8 mouse cellular contexts compared by ENCODE assay signal in genomic region chr10:78297576-78298484, GRCm38 (mm10). TPM values are rescaled to one million over a fixed set of nuclear protein-coding genes. Genes with fewer than 3 reads are reported as not detected.
DNase-seq lines count a peak whose midpoint lies in the region; ATAC-seq and TF ChIP-seq lines count a peak whose summit lies in the region.

No protein-coding gene starts in this region.

- H3K36me3 ChIP-seq in neural tube, embryonic 13.5 days: no peaks in the 10 kb centered on the region

- WGBS in neural tube, embryonic 13.5 days: 78% methylated on average over 15 of the region's 15 CpGs

- DNase-seq in neural tube, embryonic 10.5 days (ENCODE audit: extremely low spot score, low spot score): no peak
- peak; percentile 85 to 91 for DNase-seq in heart, adult 18-20 months
- DNase-seq in kidney, adult 18-20 months: peak; percentile 88
- DNase-seq in left cerebral cortex, postnatal 4 days: peak; percentile 86
- DNase-seq in spleen, postnatal 14 days (ENCODE audit: low spot score in 2 of 2): peak; percentile 67 to 72

- H3K27ac ChIP-seq in neural tube, embryonic 13.5 days (replicated peaks): peak overlapping the region; percentile 29
- peak overlapping the region; percentile 4 for H3K27ac ChIP-seq in cortical plate, adult 2 months (ENCODE audit: insufficient read depth, low read length)

- no peak overlapping the region for H3K4me2 ChIP-seq in neural tube, embryonic 13.5 days

- H3K9ac ChIP-seq in neural tube, embryonic 13.5 days: 0 out of 2 replicates have a peak overlapping the region, but pooled peaks have one; percentile 17

- H3K4me1 ChIP-seq in neural tube, embryonic 13.5 days (replicated peaks): peaks cover 5% of the 10 kb centered on the region; the same call in 1 of the 2 replicates
- H3K4me1 ChIP-seq in cortical plate, adult 2 months (ENCODE audit: control insufficient read depth, insufficient read depth, low read length): peaks cover 16% of the 10 kb centered on the region

- TF ChIP-seq POLR2A in cortical plate, adult 2 months (IDR thresholded peaks at IDR 0.05; ENCODE audit: extremely low read depth, insufficient read depth, low read length): no peak

- no peak for TF ChIP-seq CTCF in cortical plate, adult 2 months (IDR thresholded peaks at IDR 0.05; ENCODE audit: extremely low read depth, insufficient read depth, low read length)

- intact Hi-C loops in left cerebral cortex, postnatal 4 days (cut with DNase I): no loop called here

- H3K9me3 ChIP-seq in neural tube, embryonic 13.5 days: no peaks in the 10 kb centered on the region

- ATAC-seq in neural tube, embryonic 13.5 days (ENCODE audit: low read depth): peak; percentile 25; the same call in 1 of the 2 replicates
- ATAC-seq in megakaryocyte-erythroid progenitor cell, adult 5-6 weeks (replicated peaks; ENCODE audit: low FRiP score, low TSS enrichment, poor library complexity, severe bottlenecking): peak; percentile 93

- H3K27me3 ChIP-seq in neural tube, embryonic 13.5 days: no peaks in the 10 kb centered on the region

- no peak overlapping the region for H3K4me3 ChIP-seq in neural tube, embryonic 13.5 days
- no peak overlapping the region for H3K4me3 ChIP-seq in cortical plate, adult 2 months (ENCODE audit: insufficient read depth, low read length)

RNA-seq across cellular contexts. Expression of gene Trappc10, which starts 53.4 kb away (rescaled TPM):
- 21.1 and 26.0 TPM in 2 replicates for polyA plus RNA-seq in neural tube, embryonic 13.5 days (2015; fragmentation: Nextera tagmentation; extraction: Ambion mirVana)
- 61.6 and 62.8 TPM in 2 replicates for polyA plus RNA-seq in cortical plate, adult 2 months (2012; rRNA removed)
- total RNA-seq in heart, adult 18-20 months (2021): 10 to 100 TPM; 51.1 to 54.8 TPM
- total RNA-seq in left cerebral cortex, postnatal 4 days (2021): 10 to 100 TPM; 85.8 to 86.5 TPM
- total RNA-seq in megakaryocyte-erythroid progenitor cell, adult 5-6 weeks (2014; fragmentation: Nextera tagmentation): 52.9 and 57.7 TPM in 2 replicates
- total RNA-seq in megakaryocyte-erythroid progenitor cell, adult 5-6 weeks (2017): 26.6 and 29.5 TPM in 2 replicates

RNA-seq across cellular contexts. Expression of gene Agpat3, which starts 54.5 kb away (rescaled TPM):
- polyA plus RNA-seq in neural tube, embryonic 13.5 days (2015; fragmentation: Nextera tagmentation; extraction: Ambion mirVana): 59.3 and 64.0 TPM in 2 replicates
- polyA plus RNA-seq in cortical plate, adult 2 months (2012; rRNA removed): 241 and 251 TPM in 2 replicates
- total RNA-seq in heart, adult 18-20 months (2021): 100 to 1,000 TPM; 214 to 237 TPM
- total RNA-seq in left cerebral cortex, postnatal 4 days (2021): 100 to 1,000 TPM; 169 to 181 TPM
- 20.4 and 22.9 TPM in 2 replicates for total RNA-seq in megakaryocyte-erythroid progenitor cell, adult 5-6 weeks (2014; fragmentation: Nextera tagmentation)
- total RNA-seq in megakaryocyte-erythroid progenitor cell, adult 5-6 weeks (2017): 11.6 and 23.9 TPM in 2 replicates

Comparison
In these comparisons a context has a peak if more than half of its experiments do, and no peak if none do; other contexts are left out.
1. RNA of gene Agpat3, which starts 54.5 kb away (total RNA-seq): 214 to 237 TPM in heart, adult 18-20 months and 169 to 181 TPM in left cerebral cortex, postnatal 4 days; 11.6 to 23.9 TPM in megakaryocyte-erythroid progenitor cell, adult 5-6 weeks; every median in the first group is over 4 times any median in the second.